In genomic region chr8:95700282-95700681, GRCm38 (mm10) we compare ENCODE assay signal across 13 mouse cellular contexts. TPM values are rescaled to one million over a fixed set of nuclear protein-coding genes. Genes with fewer than 3 reads are reported as not detected.
DNase-seq lines count a peak whose midpoint lies in the region; ATAC-seq and TF ChIP-seq lines count a peak whose summit lies in the region.
"Had no signal": no experiment of that assay in that cellular context is flagged by ENCODE, and none has a peak within 500 bp of the region (broad histone marks: within the 10 kb centered on the region; RNA-seq: fewer than 3 reads in every experiment).

No protein-coding gene starts in this region.

- ATAC-seq in forebrain, postnatal 0 days, result peak; percentile 19; the same call in 1 of the 2 replicates
- ATAC-seq in liver, embryonic 12.5 days, result no peak

- 22% methylated on average over 9 of the region's 9 CpGs for WGBS in forebrain, postnatal 0 days
- WGBS in liver, embryonic 12.5 days (ENCODE audit: insufficient replicate concordance), result 61% methylated on average over 9 of the region's 9 CpGs

- peak; percentile 82 for DNase-seq in left cerebral cortex, adult 11 months (ENCODE audit: low spot score)
- no peak for DNase-seq in left cerebral cortex, postnatal 4 days
- peak; percentile 89 for DNase-seq in forebrain, postnatal 0 days
- DNase-seq in left cerebral cortex, adult 2 months (ENCODE audit: extremely low spot score in 1 of 2, low spot score in 2 of 2), result peak; percentile 68 to 79
- DNase-seq in right cerebral cortex, postnatal 10 days (ENCODE audit: low spot score in 2 of 2), result peak; percentile 89 to 94
- no peak for DNase-seq in T-cell, adult 2 months (ENCODE audit: low spot score)
- no peak for DNase-seq in yolk sac, embryonic 10.5 days (ENCODE audit: low spot score)
- DNase-seq: adrenal gland, postnatal 25 days; heart, adult 18-20 months; kidney, adult 11 months; liver, embryonic 13.5 days had no signal

- H3K4me1 ChIP-seq in forebrain, postnatal 0 days (ENCODE audit: insufficient read depth), result peaks cover 22% of the 10 kb centered on the region
- H3K4me1 ChIP-seq in liver, embryonic 12.5 days, result peaks cover 22% of the 10 kb centered on the region

- H3K4me3 ChIP-seq in forebrain, postnatal 0 days (ENCODE audit: low read depth, low read length), result no peak overlapping the region
- no peak overlapping the region for H3K4me3 ChIP-seq in left cerebral cortex, adult 2 months
- H3K4me3 ChIP-seq in liver, embryonic 12.5 days, result no peak overlapping the region
- H3K4me3 ChIP-seq: embryonic facial prominence, embryonic 15.5 days; liver, embryonic 13.5 days had no signal

- H3K9ac ChIP-seq in forebrain, postnatal 0 days, result peak overlapping the region; percentile 25; the same call in 1 of the 2 replicates
- no peak overlapping the region for H3K9ac ChIP-seq in liver, embryonic 12.5 days
- H3K9ac ChIP-seq: embryonic facial prominence, embryonic 15.5 days; liver, embryonic 13.5 days had no signal

- H3K4me2 ChIP-seq in forebrain, postnatal 0 days (ENCODE audit: low read depth), result peak overlapping the region; percentile 27; the same call in 1 of the 2 replicates
- H3K4me2 ChIP-seq in liver, embryonic 12.5 days, result no peak overlapping the region
- H3K4me2 ChIP-seq: embryonic facial prominence, embryonic 15.5 days; liver, embryonic 13.5 days had no signal

- H3K27ac ChIP-seq in forebrain, postnatal 0 days (ENCODE audit: low read depth, low read length), result peak overlapping the region; percentile 64
- H3K27ac ChIP-seq in left cerebral cortex, adult 2 months, result peak overlapping the region; percentile 92
- no peak overlapping the region for H3K27ac ChIP-seq in liver, embryonic 12.5 days
- H3K27ac ChIP-seq: embryonic facial prominence, embryonic 15.5 days; liver, embryonic 13.5 days had no signal

- TF ChIP-seq CTCF in forebrain, postnatal 0 days (IDR thresholded peaks at IDR 0.05; ENCODE audit: low read depth), result no peak
- TF ChIP-seq CTCF in left cerebral cortex, adult 2 months (IDR thresholded peaks at IDR 0.05), result no peak

- H3K27me3 ChIP-seq in forebrain, postnatal 0 days (ENCODE audit: insufficient read depth, low read length), result no peaks in the 10 kb centered on the region
- peaks cover 90% of the 10 kb centered on the region for H3K27me3 ChIP-seq in liver, embryonic 12.5 days (replicated peaks)

- intact Hi-C loops in left cerebral cortex, postnatal 4 days (cut with DNase I), result no loop called here
- intact Hi-C loops in left cerebral cortex, adult 2 months (cut with DNase I), result no loop called here

- peaks cover under 1% of the 10 kb centered on the region; the same call in 1 of the 2 replicates for H3K36me3 ChIP-seq in forebrain, postnatal 0 days (ENCODE audit: insufficient read depth)
- no peaks in the 10 kb centered on the region for H3K36me3 ChIP-seq in liver, embryonic 12.5 days
- H3K36me3 ChIP-seq: embryonic facial prominence, embryonic 15.5 days; liver, embryonic 13.5 days had no signal

- H3K9me3 ChIP-seq in forebrain, postnatal 0 days (ENCODE audit: low read length), result no peaks in the 10 kb centered on the region
- H3K9me3 ChIP-seq in liver, embryonic 12.5 days (replicated peaks), result no peaks in the 10 kb centered on the region
- H3K9me3 ChIP-seq: embryonic facial prominence, embryonic 15.5 days; liver, embryonic 13.5 days had no signal

RNA-seq across cellular contexts. Expression of gene Setd6, which starts 15.4 kb away (rescaled TPM):
- total RNA-seq in left cerebral cortex, postnatal 4 days (2021), result 10 to 100 TPM; 27.9 to 28.5 TPM
- 24.9 and 29.8 TPM in 2 replicates for total RNA-seq in forebrain, postnatal 0 days (2014; rRNA removed)
- 37.1 and 40.0 TPM in 2 replicates for polyA plus RNA-seq in forebrain, postnatal 0 days (2015; fragmentation: Nextera tagmentation; extraction: Ambion mirVana)
- total RNA-seq in left cerebral cortex, adult 2 months (2021), result 10 to 100 TPM; 17.7 to 23.5 TPM
- polyA plus RNA-seq in liver, embryonic 12.5 days (2016; fragmentation: Nextera tagmentation; extraction: Ambion mirVana), result 29.8 and 32.7 TPM in 2 replicates

RNA-seq across cellular contexts. Expression of gene Ndrg4, which starts 23.5 kb away (rescaled TPM):
- 100 to 1,000 TPM; 540 to 651 TPM for total RNA-seq in left cerebral cortex, postnatal 4 days (2021)
- total RNA-seq in forebrain, postnatal 0 days (2014; rRNA removed), result 549 and 619 TPM in 2 replicates
- 428 and 484 TPM in 2 replicates for polyA plus RNA-seq in forebrain, postnatal 0 days (2015; fragmentation: Nextera tagmentation; extraction: Ambion mirVana)
- total RNA-seq in left cerebral cortex, adult 2 months (2021), result 1,000 to 10,000 TPM; 1,675 to 1,813 TPM
- 1.9 and 2.1 TPM in 2 replicates for polyA plus RNA-seq in liver, embryonic 12.5 days (2016; fragmentation: Nextera tagmentation; extraction: Ambion mirVana)

Comparison
In these comparisons a context has a peak if more than half of its experiments do, and no peak if none do; other contexts are left out.
1. DNase-seq: peak in left cerebral cortex, adult 11 months (single experiment), forebrain, postnatal 0 days (single experiment), left cerebral cortex, adult 2 months (2 of 2) and right cerebral cortex, postnatal 10 days (2 of 2); none in left cerebral cortex, postnatal 4 days (single experiment), T-cell, adult 2 months (single experiment) and yolk sac, embryonic 10.5 days (single experiment).